Mouse (Mus musculus): ENCODE measurements at regions not wholly inside any gene's neighbourhood (a gene's known extent, or its start where the extent isn't known, plus 50 kb on each side); places are given as distances from the start of the nearest gene placed in this dataset.

DNA sequence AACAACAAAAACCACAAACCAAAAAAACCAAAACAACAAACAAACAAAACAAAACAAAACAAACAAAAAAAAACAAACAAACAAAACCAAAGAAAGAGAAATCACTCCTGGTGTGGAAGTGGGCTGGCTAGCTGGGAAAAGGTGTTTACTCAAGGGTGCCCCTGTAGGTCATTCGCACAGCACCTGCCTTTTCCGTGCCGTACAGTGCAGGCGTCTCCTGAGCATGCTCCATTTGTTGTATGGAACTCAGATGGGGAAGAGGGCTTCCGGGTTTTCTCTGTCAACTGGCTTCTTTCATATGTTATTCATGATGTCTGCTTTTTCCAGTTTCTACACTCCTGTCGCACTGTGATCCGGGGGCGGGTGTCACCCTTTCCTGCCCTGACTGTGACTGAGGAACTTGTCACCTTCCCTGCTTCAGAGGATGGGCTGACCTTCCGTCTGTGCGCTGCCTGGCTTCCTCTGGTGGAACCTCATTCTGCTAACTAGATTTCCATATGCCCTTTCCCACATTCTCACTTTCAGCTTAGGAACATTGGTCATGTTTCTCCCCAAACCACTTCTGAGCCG is 192.0 kb downstream of the Unc5cl start:
- no peaks in the 10 kb centered on the region for H3K9me3 ChIP-seq (ENCODE audit: low read length)
- WGBS: 70% methylated on average over 11 of the region's 11 CpGs
- H3K4me2 ChIP-seq (ENCODE audit: low read depth, low read length): peak overlapping the region; percentile 28; the same call in 1 of the 2 replicates
- H3K27ac ChIP-seq: no peak overlapping the region
- H3K9ac ChIP-seq (replicated peaks; ENCODE audit: low read length): no peak overlapping the region
- no peaks in the 10 kb centered on the region for H3K36me3 ChIP-seq (ENCODE audit: insufficient read depth, low read length)
- H3K27me3 ChIP-seq (ENCODE audit: insufficient read depth, low read length): no peaks in the 10 kb centered on the region
- no peaks in the 10 kb centered on the region for H3K4me1 ChIP-seq (ENCODE audit: insufficient read depth, low read length)
- DNase-seq (ENCODE audit: low spot score): no peak
- 0 out of 2 replicates have a peak, but pooled peaks have one; percentile 8 for TF ChIP-seq CTCF (IDR thresholded peaks at IDR 0.05; ENCODE audit: low read depth)
- no peak overlapping the region for H3K4me3 ChIP-seq (ENCODE audit: low read length)
- no peak for ATAC-seq

DNA sequence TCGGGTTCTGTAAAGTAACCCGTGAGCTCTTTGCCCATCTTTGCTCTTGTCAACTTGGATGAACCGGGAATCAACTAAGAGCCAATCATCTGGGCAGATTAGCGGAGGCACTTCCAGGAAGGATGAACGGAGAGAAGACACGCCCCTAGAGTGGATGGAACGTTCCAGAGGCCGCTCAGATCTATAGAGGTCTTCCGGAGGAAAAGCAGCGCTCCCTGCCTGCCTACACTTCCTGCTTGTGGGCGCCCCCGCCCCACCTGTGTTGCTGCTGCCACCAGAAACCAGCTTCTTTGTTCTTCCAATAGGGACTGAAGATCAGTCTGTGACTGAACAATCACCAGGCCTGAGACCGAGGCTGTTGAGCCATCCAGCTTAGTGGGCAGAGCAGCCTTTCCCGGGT is 192.7 kb downstream of the Unc5cl start:
- 52% methylated on average over 14 of the region's 14 CpGs for WGBS
- no peak for TF ChIP-seq CTCF (IDR thresholded peaks at IDR 0.05; ENCODE audit: low read depth)
- ATAC-seq: no peak

DNA sequence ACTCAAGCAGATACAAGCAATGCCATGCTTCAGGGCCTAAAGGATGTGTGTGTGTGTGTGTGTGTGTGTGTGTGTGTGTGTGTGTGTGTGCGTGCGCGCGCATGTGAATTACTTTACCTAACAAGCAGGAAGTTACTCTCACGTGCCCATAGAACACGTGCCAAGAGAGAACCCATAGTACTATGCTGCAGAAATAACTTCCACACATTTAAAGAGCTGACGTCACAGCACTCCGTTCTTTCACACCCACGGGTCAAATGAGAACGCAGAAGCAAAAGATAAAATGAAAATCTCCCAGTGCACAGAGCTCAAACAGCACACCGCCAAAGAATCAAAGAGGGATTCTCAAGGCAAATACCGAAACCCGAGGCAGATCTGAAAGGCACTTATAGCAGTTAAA is 195.9 kb downstream of the Unc5cl start:
- H3K9me3 ChIP-seq (ENCODE audit: low read length): no peaks in the 10 kb centered on the region
- no peak overlapping the region for H3K27ac ChIP-seq
- no peaks in the 10 kb centered on the region for H3K36me3 ChIP-seq (ENCODE audit: insufficient read depth, low read length)
- no peak for DNase-seq (ENCODE audit: low spot score)
- H3K4me1 ChIP-seq (ENCODE audit: insufficient read depth, low read length): no peaks in the 10 kb centered on the region
- no peaks in the 10 kb centered on the region for H3K27me3 ChIP-seq (ENCODE audit: insufficient read depth, low read length)
- no peak for ATAC-seq
- no peak overlapping the region for H3K4me2 ChIP-seq (ENCODE audit: low read depth, low read length)
- H3K4me3 ChIP-seq (ENCODE audit: low read length): no peak overlapping the region
- TF ChIP-seq CTCF (IDR thresholded peaks at IDR 0.05; ENCODE audit: low read depth): no peak
- H3K9ac ChIP-seq (replicated peaks; ENCODE audit: low read length): no peak overlapping the region
- 83% methylated on average over 13 of the region's 13 CpGs for WGBS

More for the DNA sequence above, 192.7 kb downstream of the Unc5cl start:
- Histone ChIP-seq H3K27ac (no peak overlapping the region), H3K36me3 (ENCODE audit: insufficient read depth, low read length) (no peaks in the 10 kb centered on the region), H3K4me2 (ENCODE audit: low read depth, low read length) (peak overlapping the region; percentile 28; the same call in 1 of the 2 replicates), H3K27me3 (ENCODE audit: insufficient read depth, low read length) (no peaks in the 10 kb centered on the region), H3K4me1 (ENCODE audit: insufficient read depth, low read length) (no peaks in the 10 kb centered on the region), H3K9me3 (ENCODE audit: low read length) (no peaks in the 10 kb centered on the region), H3K4me3 (ENCODE audit: low read length) (no peak overlapping the region), H3K9ac (replicated peaks; ENCODE audit: low read length) (no peak overlapping the region)
- no peak for DNase-seq (ENCODE audit: low spot score)

DNA sequence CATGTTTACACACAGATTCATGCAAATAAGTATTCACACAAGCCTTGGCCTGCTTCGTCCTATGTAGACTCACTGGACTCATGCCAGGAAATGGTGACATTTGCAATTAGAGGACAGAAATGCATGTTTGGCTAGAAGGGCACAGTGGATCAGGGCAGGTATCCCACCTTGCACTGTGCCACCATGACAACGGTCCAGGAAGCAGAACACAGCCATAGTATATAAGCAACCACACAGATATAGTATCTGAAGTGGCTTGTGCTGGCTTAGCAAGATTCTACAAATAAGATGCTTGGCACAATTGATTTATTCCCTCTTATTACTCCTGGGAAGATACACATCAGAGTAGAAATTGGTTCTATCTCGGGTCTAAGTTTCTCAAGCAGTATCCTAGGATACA is 218.0 kb downstream of the Unc5cl start:
- H3K27me3 ChIP-seq (ENCODE audit: insufficient read depth, low read length): no peaks in the 10 kb centered on the region
- H3K27ac ChIP-seq: no peak overlapping the region
- DNase-seq (ENCODE audit: low spot score) (no peak), ATAC-seq (no peak)
- 74% methylated on average over 3 of the region's 3 CpGs for WGBS
- no peak overlapping the region for H3K4me2 ChIP-seq (ENCODE audit: low read depth, low read length)
- no peaks in the 10 kb centered on the region for H3K36me3 ChIP-seq (ENCODE audit: insufficient read depth, low read length)
- no peaks in the 10 kb centered on the region for H3K4me1 ChIP-seq (ENCODE audit: insufficient read depth, low read length)
- H3K4me3 ChIP-seq (ENCODE audit: low read length): no peak overlapping the region
- no peak for TF ChIP-seq CTCF (IDR thresholded peaks at IDR 0.05; ENCODE audit: low read depth)
- no peak overlapping the region for H3K9ac ChIP-seq (replicated peaks; ENCODE audit: low read length)
- no peaks in the 10 kb centered on the region for H3K9me3 ChIP-seq (ENCODE audit: low read length)

- no peak for ATAC-seq
- H3K4me3 ChIP-seq (ENCODE audit: low read length): no peak overlapping the region
- TF ChIP-seq CTCF (IDR thresholded peaks at IDR 0.05; ENCODE audit: low read depth): no peak
- no peaks in the 10 kb centered on the region for H3K4me1 ChIP-seq (ENCODE audit: insufficient read depth, low read length)
- H3K36me3 ChIP-seq (ENCODE audit: insufficient read depth, low read length): no peaks in the 10 kb centered on the region
- 46% methylated on average over 12 of the region's 12 CpGs for WGBS
- H3K9ac ChIP-seq (replicated peaks; ENCODE audit: low read length): no peak overlapping the region
- no peak overlapping the region for H3K4me2 ChIP-seq (ENCODE audit: low read depth, low read length)
- H3K27ac ChIP-seq: 0 out of 2 replicates have a peak overlapping the region, but pooled peaks have one; percentile 1
- no peaks in the 10 kb centered on the region for H3K9me3 ChIP-seq (ENCODE audit: low read length)
- H3K27me3 ChIP-seq (ENCODE audit: insufficient read depth, low read length): no peaks in the 10 kb centered on the region
- DNase-seq (ENCODE audit: low spot score): peak; percentile 16
These were observed 223.6 kb downstream of the Unc5cl start for GRCm38 (mm10) chr17:48678216-48678832.

- Histone ChIP-seq H3K4me2 (ENCODE audit: low read depth, low read length) (no peak overlapping the region), H3K4me1 (ENCODE audit: insufficient read depth, low read length) (no peaks in the 10 kb centered on the region), H3K9ac (replicated peaks; ENCODE audit: low read length) (no peak overlapping the region), H3K27ac (no peak overlapping the region), H3K4me3 (ENCODE audit: low read length) (no peak overlapping the region), H3K9me3 (ENCODE audit: low read length) (no peaks in the 10 kb centered on the region), H3K27me3 (ENCODE audit: insufficient read depth, low read length) (no peaks in the 10 kb centered on the region), H3K36me3 (ENCODE audit: insufficient read depth, low read length) (no peaks in the 10 kb centered on the region)
- WGBS: 89% methylated on average over 10 of the region's 10 CpGs
- DNase-seq (ENCODE audit: low spot score): no peak
- no peak for TF ChIP-seq CTCF (IDR thresholded peaks at IDR 0.05; ENCODE audit: low read depth)
- no peak for ATAC-seq
These were observed 225.6 kb downstream of the Unc5cl start for GRCm38 (mm10) chr17:48680331-48680730.

GRCm38 (mm10) chr17:48688944-48689343 is 234.2 kb downstream of the Unc5cl start:
- Histone ChIP-seq H3K4me2 (ENCODE audit: low read depth, low read length) (no peak overlapping the region), H3K9me3 (ENCODE audit: low read length) (no peaks in the 10 kb centered on the region), H3K4me3 (ENCODE audit: low read length) (no peak overlapping the region), H3K27ac (no peak overlapping the region), H3K4me1 (ENCODE audit: insufficient read depth, low read length) (no peaks in the 10 kb centered on the region), H3K36me3 (ENCODE audit: insufficient read depth, low read length) (no peaks in the 10 kb centered on the region), H3K9ac (replicated peaks; ENCODE audit: low read length) (no peak overlapping the region), H3K27me3 (ENCODE audit: insufficient read depth, low read length) (no peaks in the 10 kb centered on the region)
- 65% methylated on average over 2 of the region's 2 CpGs for WGBS
- DNase-seq (ENCODE audit: low spot score) (no peak), ATAC-seq (no peak)
- TF ChIP-seq CTCF (IDR thresholded peaks at IDR 0.05; ENCODE audit: low read depth): no peak
